Mouse (Mus musculus): Measurements from ENCODE around the gene Gm6040.

Gene Gm6040

DNA sequence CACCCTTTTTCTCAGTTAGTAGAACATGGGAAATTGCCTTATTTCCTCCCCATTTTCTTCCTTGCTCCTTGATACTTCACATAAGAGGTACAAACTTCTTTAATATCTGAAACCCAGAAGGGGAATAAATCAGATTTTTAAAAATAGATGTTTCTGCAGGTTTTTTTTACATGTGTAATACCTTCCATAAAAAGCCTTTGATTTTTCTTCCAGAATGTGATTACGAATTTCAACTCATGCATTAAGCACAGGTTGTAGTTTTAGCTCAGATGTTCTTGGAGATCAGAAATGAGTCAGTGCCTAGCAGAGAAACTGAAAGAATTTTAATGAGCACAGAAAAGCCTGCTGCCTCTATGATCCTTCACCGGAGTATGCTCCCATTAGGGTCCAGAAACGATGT lies at the start of gene Gm6040:
TSS of gene Gm6040 (minus strand) at position 101 of the 400 bp plus-strand sequence.
- in situ Hi-C loops (cut with MboI, MseI) = no loop called here

GRCm38 (mm10) chr8:20964531-20964930 lies 42.7 kb upstream of the Gm6040 start:
- in situ Hi-C loops (cut with MboI, MseI) = no loop called here

DNA sequence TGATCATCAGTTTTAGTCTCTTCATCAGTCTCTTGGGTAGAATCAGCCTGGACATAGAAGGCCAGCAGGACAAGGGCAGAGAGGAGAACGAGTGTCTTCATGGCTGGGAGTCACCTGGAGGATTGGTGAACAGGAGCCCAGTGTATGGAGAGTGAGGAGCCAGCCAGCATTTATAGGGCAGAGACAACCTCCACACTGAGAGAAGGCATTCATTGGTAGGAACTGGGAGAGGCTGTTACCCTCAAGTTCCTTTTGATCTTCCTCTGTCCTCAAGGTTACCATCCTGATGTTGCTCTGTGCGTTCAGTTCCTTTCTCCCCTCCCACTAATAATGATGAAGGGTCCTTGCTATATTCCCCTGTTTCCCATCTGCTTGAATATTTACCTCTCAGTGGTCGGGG lies 22.7 kb upstream of the Gm6040 start, which contains the start of gene AY761185:
TSS of gene AY761185 (minus strand) at position 101 of the 400 bp plus-strand sequence.
- in situ Hi-C loops (cut with MboI, MseI) = no loop called here

DNA sequence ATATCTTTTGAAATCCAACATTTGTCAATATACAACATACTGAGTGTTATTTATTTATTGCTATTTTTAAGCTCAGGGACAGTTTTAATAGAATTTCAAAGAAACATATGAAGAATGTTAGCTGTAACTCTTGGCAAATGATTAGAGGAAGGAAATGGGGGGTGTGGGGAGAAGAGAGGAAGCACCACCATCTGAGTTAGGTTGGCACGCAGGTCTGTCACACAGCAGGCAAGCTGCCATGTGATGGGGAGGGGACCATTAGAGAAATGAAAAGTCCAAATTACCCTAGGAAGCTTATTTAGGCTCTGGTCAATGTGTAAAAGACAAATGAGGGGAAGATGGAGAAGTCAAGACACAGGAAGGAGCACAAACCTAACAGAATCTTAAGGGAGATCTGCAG lies 9.6 kb downstream of the Gm6040 start:
- in situ Hi-C loops (cut with MboI, MseI) = no loop called here

DNA sequence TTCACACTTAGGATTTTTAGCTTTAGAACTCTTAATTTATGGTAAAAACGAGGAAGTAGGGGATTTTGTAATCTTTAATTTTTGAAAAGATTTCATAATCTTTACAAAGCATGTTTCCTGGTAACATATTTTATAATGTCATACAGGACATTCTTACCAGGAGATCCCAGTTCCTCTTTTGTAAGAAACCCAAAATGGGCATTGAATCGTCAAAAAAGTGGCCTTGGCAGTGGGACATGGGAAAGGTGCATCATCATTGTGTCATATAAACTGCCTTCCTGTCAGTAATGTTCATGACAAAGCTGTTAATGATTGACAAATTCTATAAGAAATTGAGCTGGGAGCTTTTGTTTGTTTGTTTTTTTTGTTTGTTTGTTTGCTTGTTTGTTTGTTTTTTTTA lies 13.6 kb downstream of the Gm6040 start:
- in situ Hi-C loops (cut with MboI, MseI) = no loop called here

DNA sequence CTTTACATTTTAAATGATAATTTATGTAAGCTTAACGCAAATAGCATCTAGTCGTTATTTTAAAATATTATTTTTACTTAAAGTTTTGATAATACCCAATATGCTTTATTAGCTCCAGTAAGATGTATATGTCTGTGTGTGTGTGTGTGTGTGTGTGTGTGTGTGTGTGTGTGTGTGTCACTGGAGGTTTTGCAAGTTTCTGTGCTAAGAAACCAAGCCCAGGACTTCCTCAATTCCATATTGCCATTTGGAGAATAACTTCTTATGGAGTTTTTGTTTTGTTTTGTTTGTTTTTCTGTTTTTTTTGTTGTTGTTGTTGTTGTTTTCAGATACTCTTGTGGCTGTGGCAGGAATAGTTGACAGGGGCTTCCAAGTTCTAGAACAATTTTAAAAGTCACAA lies 14.8 kb downstream of the Gm6040 start:
- in situ Hi-C loops (cut with MboI, MseI) = no loop called here

DNA sequence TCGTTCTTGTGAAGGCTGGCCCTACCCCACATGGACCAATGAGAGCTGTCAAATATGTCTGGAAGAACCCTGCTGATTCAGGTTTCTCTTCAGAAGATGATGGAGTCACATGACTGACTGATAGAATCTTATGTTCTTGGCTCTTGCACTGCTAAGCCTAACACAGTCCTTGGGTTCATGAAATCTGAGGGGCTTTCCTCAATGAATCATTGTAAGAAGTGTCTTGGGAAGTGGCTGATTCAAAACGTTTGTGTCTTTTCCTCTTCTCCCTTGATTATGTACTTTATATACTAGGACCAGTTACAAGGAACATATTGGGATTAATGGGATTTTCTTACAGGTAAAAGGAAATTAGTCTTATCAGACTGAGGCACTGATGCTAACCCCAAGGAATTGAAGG lies 19.3 kb downstream of the Gm6040 start, which contains the start of gene Gm15056:
TSS of gene Gm15056 (minus strand) at position 101 of the 400 bp plus-strand sequence.
- in situ Hi-C loops (cut with MboI, MseI) = no loop called here

DNA sequence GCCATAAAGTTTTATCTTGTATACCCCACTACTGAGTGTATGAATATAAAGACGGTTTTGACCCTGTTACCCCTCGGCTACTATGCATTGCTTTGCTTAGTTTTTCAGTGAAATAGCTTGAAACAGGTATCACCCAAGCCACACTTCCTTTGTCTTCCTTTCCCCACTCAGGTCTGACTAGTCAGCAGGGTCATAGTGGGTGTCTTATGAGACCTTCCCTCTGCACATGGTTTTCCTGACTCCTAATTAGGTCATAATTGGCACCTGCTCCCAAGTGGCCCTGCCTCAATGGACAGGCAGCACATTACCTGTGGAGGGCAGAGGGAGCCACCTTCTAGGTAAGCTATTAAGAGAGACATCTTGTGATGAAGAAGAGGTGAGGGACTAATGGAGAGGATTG lies 29.5 kb downstream of the Gm6040 start, which contains the start of gene Defb33:
TSS of gene Defb33 (plus strand) at position 301 of the 400 bp plus-strand sequence.
- in situ Hi-C loops (cut with MboI, MseI) = no loop called here

DNA sequence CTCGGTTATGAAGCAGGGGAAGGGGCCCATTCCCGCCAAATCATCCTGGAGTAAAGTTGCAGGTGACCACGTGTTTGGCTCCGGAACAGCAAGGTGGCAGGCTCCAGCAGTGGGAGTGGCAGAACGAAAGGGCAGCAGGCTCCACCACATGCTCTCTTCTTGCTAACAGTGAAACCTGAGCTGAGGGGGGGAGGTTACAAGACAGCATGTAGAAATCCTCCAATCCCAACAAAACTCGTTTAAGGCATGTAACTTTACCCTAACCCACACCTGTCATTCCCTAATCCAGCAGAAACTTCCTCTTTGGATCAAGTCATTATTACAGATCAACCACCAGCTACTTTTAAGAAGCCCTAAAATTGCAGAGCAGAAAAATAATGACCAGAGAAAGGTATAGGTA lies 47.3 kb downstream of the Gm6040 start:
- in situ Hi-C loops (cut with MboI, MseI) = no loop called here
